In the genomic region with DNA sequence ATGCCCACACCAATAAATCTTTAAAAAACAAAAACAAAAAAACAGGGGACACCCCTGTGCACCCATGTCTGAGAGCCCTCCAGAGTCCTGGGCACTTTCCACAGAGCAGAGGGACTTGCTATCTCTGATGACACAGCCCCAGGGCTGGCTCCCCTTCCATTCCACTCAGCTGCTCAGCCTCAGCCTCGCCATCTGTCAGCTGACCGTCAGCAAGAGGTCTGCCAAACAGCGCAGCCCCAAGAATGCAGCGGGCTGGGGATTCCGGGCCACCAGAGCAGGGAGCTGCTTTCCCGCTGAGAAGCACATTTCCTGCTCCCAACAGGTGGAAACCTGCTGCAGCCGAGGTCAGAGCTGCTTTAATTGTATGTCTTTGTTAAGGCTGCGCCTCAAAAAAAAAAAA, we compare ENCODE assay signal across 9 mouse cellular contexts.
DNase-seq lines count a peak whose midpoint lies in the region; ATAC-seq lines count a peak whose summit lies in the region.
"Had no signal": no experiment of that assay in that cellular context is flagged by ENCODE, and none has a peak within 500 bp of the region (broad histone marks: within the 10 kb centered on the region; RNA-seq: fewer than 3 reads in every experiment).

No protein-coding gene starts in this region.

- peaks cover 26% of the 10 kb centered on the region for H3K27me3 ChIP-seq in limb, embryonic 15.5 days

- H3K4me2 ChIP-seq in limb, embryonic 15.5 days: no peak overlapping the region

- DNase-seq in cerebellum, postnatal 14 days: peak; percentile 45 to 63
- no peak for DNase-seq in cerebellum, adult 8-10 months
- DNase-seq in R1 (ENCODE audit: low read depth, low spot score): peak; percentile 87
- peak; percentile 57 for DNase-seq in heart, adult 8-10 months (ENCODE audit: low spot score)
- no peak for DNase-seq in frontal cortex, postnatal 36 days (ENCODE audit: low spot score in 2 of 2)
- no peak for DNase-seq in right cerebral cortex, postnatal 36 days (ENCODE audit: low spot score in 2 of 2)
- DNase-seq in spleen, adult 12 weeks (ENCODE audit: low spot score): no peak

- 8% methylated on average over 8 of the region's 8 CpGs for WGBS in limb, embryonic 15.5 days

- no peak overlapping the region for H3K27ac ChIP-seq in limb, embryonic 15.5 days
- H3K27ac ChIP-seq: liver, embryonic 14.5 days had no signal

- H3K36me3 ChIP-seq in limb, embryonic 15.5 days: no peaks in the 10 kb centered on the region

- H3K4me1 ChIP-seq in limb, embryonic 15.5 days: peaks cover 41% of the 10 kb centered on the region

- no peak overlapping the region for H3K9ac ChIP-seq in limb, embryonic 15.5 days
- H3K9ac ChIP-seq: liver, embryonic 14.5 days had no signal

- peak; percentile 45; the same call in 1 of the 2 replicates for ATAC-seq in limb, embryonic 15.5 days (ENCODE audit: insufficient number of reproducible peaks, low FRiP score, low TSS enrichment, low read depth)

- no peaks in the 10 kb centered on the region for H3K9me3 ChIP-seq in limb, embryonic 15.5 days

- no peak overlapping the region for H3K4me3 ChIP-seq in limb, embryonic 15.5 days

Comparison
In these comparisons a context has a peak if more than half of its experiments do, and no peak if none do; other contexts are left out.
1. DNase-seq: peak in cerebellum, postnatal 14 days (2 of 2), R1 (single experiment) and heart, adult 8-10 months (single experiment); none in cerebellum, adult 8-10 months (single experiment), frontal cortex, postnatal 36 days (0 of 2), right cerebral cortex, postnatal 36 days (0 of 2) and spleen, adult 12 weeks (single experiment).